Mouse (Mus musculus) layer of hippocampus, adult 18-20 months (tissue): Measurements from ENCODE around the gene 1810046K07Rik. TPM values are rescaled to one million over a fixed set of nuclear protein-coding genes. Genes with fewer than 3 reads are reported as not detected.

Experiments
- DNase-seq, 2 experiments: peaks; one replicate each; pipeline ENCODE4 v3.0.0; 2022; ENCODE audit warnings: low spot score in 2 of 2
- total RNA-seq, 2 experiments: library from RNA; stranded (reverse); gene quantifications; 2 replicates each; pipeline ENCODE4 v1.2.3; 2021

The 1810046K07Rik gene
- total RNA-seq, 2 experiments from 2014 or later, result not detected

DNA sequence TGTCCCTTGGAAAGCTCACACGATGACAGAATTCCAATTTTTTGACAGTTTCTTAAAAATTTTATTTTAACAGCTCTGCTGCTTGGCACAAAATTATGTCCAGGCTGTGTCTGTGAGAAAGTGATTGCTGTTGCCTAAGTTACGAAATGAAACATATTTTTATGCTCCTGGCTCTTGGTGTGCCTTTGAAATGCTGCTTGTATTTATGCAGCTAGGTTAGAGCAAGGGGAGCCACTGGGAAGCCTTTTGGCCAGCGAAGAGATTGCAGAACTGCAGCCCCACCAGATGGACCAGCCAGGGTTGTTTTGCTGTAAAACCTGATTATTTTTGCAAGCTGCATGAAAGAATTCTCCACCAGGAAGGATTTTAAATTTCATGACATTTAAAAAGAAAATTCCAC, 23.6 kb downstream of the 1810046K07Rik start:
- peak; percentile 63 to 77 for DNase-seq

DNA sequence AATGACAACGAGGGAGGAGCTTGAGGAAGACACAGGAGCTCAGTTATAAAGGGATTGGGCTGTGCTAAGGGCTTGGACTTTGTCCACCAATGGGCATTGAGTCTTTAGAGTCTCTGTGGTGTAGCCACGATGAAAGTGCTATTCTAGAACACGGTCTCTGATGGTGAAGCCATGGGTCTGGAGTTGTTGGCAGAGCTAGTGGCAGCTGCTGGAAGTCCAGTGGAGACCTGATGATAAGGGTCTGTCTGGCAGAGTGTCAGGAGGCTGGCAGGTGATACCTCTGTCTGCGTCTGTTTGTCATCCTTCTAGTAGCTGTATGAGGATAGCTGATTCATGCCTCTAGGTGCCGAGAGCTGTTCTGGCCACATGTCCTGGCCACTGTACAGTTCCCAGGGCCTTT, 24.7 kb downstream of the 1810046K07Rik start:
- DNase-seq, result no peak

DNA sequence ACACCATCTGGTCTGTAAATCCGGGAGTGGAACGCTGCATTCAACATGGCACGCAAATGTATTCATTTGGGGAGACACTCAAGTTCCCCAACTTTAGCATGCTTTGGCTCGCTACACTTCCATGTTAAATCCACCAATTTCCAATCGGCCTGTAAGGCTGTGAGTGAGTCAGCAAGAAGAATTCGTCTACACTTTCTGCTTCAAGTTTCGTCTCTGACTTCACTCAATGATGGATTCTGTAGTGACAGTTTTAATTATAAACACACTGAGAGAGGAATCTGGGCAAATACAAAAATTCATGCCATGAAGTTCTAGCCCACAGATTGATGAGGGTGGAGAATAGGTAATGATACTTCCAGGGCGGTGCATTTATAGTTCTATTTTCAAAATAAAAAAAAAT, 35.2 kb downstream of the 1810046K07Rik start:
- DNase-seq, result no peak

DNA sequence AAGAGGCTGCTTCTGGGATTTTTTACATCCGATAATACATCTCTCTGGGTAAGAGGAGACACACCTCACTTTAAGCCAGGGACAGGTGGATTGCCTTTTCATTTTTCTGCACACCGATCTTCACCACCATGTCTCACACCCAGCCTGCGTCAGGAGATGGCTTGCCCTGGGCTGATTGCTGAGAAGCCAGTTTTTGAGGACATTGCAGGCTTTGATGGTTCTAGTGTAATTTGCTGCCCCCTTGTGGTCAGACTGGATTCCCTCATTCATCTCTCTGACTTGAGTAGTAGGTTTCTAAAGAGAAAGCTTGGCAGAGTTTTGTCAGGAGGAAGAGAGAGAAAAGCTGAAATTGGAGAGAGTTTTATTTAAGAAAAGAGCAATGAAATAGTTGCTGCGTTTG, 36.0 kb downstream of the 1810046K07Rik start:
- DNase-seq, result peak; percentile 66 to 91

DNA sequence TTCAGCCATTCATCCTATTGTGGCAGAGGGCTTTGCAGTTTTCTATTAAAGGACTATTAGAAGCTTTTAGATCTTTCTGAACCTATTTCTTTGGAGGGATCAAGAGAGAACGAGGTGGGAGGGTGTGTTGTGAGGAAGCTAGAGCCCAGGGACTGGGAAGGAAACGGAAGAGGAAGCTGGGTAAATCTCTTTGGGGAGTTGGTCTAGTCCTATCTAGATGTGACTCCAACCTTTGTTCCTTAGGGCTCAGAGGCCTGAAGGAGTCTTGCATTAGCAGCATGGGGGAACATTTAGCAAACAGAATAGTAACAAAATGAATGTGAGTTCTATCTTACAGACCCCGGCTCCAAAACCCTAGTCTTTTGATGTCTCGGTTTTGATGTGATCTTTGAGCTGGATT, 37.7 kb downstream of the 1810046K07Rik start:
- DNase-seq, result no peak

DNA sequence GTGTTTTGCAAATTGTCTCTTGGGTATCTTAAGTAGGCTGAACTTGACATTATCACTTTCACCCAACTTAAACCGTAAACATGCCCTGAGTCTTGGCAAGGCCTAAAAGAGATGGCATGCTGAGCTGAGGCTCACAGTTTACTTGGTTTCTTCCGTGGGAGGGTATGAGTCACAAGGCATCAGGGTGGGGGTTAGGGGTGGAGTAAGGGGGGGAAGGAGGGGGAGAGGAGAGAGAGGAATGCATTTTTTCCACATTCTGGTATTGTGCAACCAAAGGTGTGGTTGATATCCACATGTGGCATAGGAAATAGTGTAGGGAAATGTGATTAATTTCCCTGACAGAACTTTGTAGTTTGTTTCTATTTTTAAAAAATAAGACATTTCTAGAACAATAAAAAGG, 42.6 kb downstream of the 1810046K07Rik start:
- no peak for DNase-seq

DNA sequence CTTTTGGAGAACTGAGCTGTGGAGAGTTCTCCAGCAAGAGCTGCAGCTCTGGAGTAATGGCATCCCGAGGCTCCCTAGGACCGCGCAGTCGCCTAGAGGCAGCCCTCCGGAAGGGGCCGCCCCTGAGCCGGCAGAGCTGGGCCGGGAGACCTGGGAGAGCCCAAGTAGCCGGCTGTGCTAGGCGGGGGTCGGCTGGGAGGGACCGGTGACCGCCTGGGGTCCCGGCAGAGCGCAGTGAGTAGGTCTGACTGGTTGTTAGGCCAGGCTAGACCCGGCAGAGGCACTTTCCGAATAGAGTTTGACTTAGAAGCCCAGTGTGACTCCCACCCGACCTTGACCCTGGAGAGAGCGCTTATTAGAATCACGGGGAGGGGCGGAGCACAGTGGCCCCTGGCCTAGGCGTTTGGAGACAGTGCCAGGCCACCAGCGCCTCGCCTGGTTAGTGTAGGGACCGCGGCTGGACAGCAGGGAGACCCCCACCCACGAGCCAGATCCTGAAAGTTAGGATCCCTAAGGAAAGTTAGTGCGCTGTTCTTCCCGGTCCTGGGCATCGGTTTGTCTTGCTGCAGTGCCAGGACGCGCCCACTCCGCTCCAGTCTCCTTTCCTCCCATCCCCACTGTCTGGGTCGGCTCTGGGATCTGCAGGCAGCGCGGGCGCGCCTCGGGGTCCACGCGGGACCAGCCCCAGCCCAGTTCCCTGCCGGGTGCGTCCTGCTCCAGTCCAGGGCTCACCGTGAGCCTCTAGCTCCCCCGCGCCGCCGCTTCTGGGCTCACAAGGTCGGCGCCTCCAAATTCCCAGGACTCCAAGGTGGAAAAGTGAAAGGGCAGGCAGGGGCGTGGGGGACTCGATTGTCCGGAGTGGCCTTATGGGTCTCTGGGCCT, 50.0 kb downstream of the 1810046K07Rik start, which contains the start of gene Colca2:
Gene Colca2, minus strand, starts transcription at position 70 of the 882 bp plus-strand sequence.
- peak; percentile 30 to 56 for DNase-seq

DNA sequence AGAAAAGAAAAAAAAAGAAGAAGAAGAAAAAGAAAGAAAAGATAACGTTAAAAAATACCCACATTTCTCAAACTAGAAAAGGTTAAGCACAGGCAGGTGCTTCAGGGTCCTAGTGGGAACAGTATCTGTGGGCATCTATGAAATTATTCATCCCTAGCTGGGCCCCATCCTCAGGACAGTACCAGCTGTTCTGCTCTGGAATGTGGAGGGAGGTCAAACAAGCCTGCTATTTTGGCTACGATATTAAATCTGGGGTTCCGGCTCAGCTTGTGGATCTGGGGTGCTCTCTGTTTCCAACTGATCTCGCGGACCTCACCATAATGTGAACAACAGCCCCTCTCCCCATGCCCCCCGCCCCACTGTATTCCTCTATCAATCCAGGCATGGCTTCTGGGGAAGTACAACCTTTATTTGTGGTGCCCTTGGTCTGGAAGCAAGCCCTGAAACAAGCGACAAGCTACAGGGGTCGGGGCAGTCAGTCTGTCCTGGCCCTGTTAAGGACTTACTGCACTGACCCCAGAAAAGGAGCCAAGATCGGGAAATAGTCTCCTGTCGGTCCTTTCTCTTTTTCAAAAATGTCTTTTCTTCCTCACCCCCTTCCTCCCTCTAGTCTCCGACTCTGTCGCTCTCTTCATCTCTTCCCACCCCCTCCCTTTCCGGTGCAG, 50.8 kb downstream of the 1810046K07Rik start:
- no peak for DNase-seq

DNA sequence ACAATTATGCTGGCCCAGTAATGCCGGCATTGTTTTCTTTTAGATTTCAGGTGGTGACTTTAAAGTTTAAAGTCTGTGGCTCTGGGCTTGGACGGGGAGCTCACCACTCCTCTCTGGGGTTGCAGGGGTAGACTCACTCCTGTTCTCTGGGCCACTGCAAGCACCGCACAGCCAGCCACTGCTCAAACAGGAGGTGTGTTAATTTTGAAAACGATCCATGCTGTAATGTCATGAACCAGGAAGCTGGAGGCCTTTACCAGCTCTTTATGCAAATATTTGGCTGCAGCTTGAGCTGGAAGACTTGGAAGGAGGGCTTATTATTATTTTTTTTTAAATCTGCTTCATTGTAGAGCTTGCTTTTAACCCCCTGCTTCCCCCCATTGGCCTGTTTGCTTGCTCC, 54.0 kb downstream of the 1810046K07Rik start:
- no peak for DNase-seq

DNA sequence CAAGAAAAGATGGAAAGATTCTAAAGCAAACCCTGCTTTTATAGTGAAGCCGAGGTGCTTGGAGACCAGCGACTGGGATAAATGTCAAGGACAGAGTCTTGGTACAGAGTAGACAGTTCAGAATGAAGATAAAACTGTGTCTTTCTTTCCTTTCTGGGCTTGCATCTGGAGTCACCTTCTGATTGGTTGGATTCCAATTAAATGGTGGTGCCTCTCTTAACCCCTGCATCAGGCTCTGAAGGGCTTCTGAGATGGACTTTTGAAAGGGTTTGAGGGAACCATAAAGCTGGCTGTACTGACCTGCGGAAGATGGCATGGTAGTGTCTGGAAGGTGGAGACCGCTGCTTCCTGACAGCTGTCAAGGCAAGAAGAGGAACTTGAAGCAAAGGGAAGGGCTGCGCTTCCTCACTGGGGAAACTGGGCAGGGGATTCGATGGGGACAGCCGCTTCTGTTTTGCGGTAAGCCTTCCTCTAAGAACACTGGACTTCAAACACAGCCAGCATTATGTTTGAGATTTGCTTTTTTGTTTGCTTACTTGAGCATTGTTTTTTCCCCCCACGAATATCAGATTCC, 55.0 kb downstream of the 1810046K07Rik start:
- no peak for DNase-seq

DNA sequence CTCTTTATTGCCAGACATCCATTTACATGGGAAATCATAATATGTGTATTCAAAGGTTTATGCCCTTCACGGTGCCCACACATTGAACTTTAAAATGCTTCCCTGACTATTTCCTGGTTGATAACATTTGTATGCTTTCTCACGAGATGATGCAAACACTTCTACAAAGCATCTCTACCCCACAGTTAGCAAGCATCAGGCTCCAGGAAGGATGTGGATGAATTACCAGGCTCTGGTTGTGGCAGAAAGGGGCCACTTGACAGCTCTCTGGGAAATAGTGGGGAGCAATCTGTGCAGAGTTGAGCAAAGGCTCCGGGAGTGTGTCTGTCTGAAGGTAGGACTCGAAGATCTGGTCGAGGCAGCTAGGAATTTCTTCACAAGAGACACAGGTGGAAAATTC, 56.6 kb downstream of the 1810046K07Rik start:
- no peak for DNase-seq

DNA sequence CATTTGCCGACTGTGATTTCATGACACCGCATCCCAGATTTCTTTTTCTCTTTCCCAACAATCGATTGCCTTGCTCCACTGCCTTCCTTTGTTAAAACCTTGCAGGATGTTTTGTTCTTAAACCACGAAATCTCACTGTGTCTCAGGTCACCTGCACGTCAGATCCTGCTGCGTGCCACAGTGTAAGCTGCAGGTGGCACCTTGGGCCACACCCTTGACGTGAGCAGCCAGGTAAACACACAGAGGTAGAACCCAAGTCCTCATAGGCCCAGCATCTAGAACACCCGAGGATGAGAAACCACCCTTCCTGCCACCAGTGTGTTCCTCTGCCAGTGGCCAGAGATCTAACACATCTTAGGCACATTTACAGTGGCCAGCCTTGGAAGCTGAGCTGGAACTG, 57.6 kb downstream of the 1810046K07Rik start:
- DNase-seq, result no peak

DNA sequence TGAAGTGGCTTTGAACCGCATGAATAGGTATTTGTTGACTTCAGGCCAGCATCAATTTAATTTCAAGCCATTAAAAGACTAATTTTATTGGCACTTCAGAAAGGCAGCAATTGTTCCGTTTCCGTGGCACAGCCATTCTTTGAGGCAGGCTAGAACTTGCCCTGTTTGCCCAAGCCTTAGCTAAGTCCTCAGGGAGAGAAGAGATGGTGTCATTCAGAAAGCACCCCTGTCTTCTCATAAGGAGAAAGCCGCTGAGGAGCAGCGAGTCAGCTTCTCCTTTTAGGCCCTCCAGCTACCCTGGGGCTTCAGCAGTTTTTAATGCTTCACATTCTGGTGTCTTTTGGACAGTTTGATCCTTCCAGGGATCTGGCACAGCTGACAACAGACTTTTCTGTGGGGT, 59.9 kb downstream of the 1810046K07Rik start:
- DNase-seq, result no peak

DNA sequence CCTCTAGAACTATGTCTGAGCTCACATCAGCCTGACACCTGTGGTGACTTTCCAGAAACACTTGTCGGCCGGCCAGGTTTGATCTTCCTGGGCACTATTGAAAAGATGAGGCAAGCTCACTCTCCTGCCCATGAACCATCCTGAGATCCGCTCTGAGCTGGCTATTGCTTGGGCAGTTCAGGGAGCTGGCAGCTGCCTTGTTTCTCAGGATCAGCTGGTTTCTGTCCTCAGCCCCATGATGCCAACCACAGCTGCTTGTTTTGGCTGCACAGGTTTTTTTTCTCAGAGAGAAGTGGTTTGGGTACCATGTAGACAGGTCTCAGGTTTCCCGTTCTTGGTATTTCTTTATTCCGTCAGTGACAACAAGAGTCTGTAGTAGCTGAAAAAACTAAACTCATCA, 70.3 kb downstream of the 1810046K07Rik start:
- no peak for DNase-seq

DNA sequence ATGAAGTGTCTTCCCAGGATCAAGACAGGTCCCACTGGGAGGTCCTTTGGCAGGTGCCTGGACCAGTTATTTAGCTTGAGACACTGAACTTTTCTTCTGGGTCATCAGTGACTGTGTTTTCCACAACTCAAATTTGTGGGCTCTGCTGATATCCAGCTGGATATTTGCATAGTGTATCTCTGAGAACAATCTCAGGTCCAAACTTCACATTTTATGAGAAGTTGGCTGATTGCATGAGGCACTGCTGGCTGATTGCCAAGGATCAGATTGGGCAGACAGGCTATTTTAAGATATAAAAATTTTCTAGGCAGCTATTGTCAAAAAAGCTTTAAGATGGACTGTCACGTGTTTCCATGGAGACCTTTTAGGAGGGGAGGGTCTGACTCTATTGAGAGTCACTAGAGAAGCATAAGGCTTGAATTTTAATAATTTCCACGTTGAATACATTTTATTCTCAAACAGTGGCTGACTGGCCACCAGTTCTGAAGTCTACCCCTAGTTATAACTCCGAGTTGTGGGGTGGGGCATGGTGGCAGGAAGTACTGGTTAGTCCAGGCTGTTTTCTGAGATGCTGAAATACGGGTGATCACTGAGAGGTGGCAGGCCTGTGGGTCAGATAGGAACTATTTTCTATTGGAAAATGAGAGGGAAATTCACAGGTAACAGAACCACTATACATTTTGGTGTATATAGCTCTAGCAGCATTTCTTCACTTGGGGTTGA, 71.8 kb downstream of the 1810046K07Rik start:
- no peak for DNase-seq

Other genes starting within 250 kb of the 1810046K07Rik start
- under 1 TPM in 1 of 2 experiments, not detected in 1; 0.67 TPM for gene 4833427G06Rik, start 226.8 kb downstream of the 1810046K07Rik start, total RNA-seq
- not detected for gene Gm32742, start 163.4 kb downstream of the 1810046K07Rik start, total RNA-seq
- under 1 TPM in 1 of 2 experiments, not detected in 1; 0.17 TPM for gene Pou2af1, start 115.2 kb downstream of the 1810046K07Rik start, total RNA-seq
- gene Colca2, start 50.3 kb downstream of the 1810046K07Rik start, total RNA-seq, result 1 to 10 TPM; 1.1 to 1.3 TPM